ENCODE assay signal across 8 mouse cellular contexts in genomic region chrX:162717837-162718236, GRCm38 (mm10). TPM values are rescaled to one million over a fixed set of nuclear protein-coding genes. Genes with fewer than 3 reads are reported as not detected.
DNase-seq lines count a peak whose midpoint lies in the region; ATAC-seq and TF ChIP-seq lines count a peak whose summit lies in the region.

No protein-coding gene starts in this region.

- no peak overlapping the region for H3K9ac ChIP-seq in kidney, embryonic 14.5 days (ENCODE audit: low read depth, low read length)
- no peak overlapping the region for H3K9ac ChIP-seq in ES-E14 (ENCODE audit: insufficient read depth, low read depth, low read length, poor library complexity, severe bottlenecking)

- WGBS in kidney, embryonic 14.5 days: 39% methylated on average over 5 of the region's 5 CpGs
- WGBS in large intestine, adult 2 months: 35% methylated on average over 5 of the region's 5 CpGs

- H3K4me2 ChIP-seq in kidney, embryonic 14.5 days (replicated peaks; ENCODE audit: low read depth, low read length): no peak overlapping the region

- no peaks in the 10 kb centered on the region for H3K36me3 ChIP-seq in kidney, embryonic 14.5 days (ENCODE audit: control insufficient read depth, insufficient read depth, low read length)
- no peaks in the 10 kb centered on the region for H3K36me3 ChIP-seq in ES-E14 (ENCODE audit: control insufficient read depth, insufficient read depth, low read length, poor library complexity, severe bottlenecking)

- H3K27me3 ChIP-seq in kidney, embryonic 14.5 days (ENCODE audit: control insufficient read depth, insufficient read depth, low read length): no peaks in the 10 kb centered on the region

- in situ Hi-C loops in ES-E14 (cut with MboI; ENCODE audit: low sequenced_read_pairs in 2 of 2, unreplicated experiment in 2 of 2): loop anchor here in 1 of 2 experiments (25.0 kb wide), 1 partner anchor 206 kb away; no protein-coding TSS in a partner anchor

- H3K9me3 ChIP-seq in kidney, embryonic 14.5 days (ENCODE audit: control insufficient read depth, low read length): no peaks in the 10 kb centered on the region
- no peaks in the 10 kb centered on the region for H3K9me3 ChIP-seq in ES-E14 (ENCODE audit: control insufficient read depth, insufficient read depth, low read depth, low read length)

- no peak overlapping the region for H3K27ac ChIP-seq in kidney, embryonic 14.5 days (ENCODE audit: low read depth, low read length)
- no peak overlapping the region for H3K27ac ChIP-seq in ES-E14 (ENCODE audit: insufficient read depth, low read depth, low read length, poor library complexity, severe bottlenecking)

- ATAC-seq in kidney, embryonic 14.5 days (ENCODE audit: low FRiP score, low TSS enrichment): no peak
- peak; percentile 40; the same call in 1 of the 2 replicates for ATAC-seq in cerebellum, adult (ENCODE audit: insufficient number of reproducible peaks, low FRiP score, low TSS enrichment)

- H3K4me1 ChIP-seq in kidney, embryonic 14.5 days (ENCODE audit: control insufficient read depth, insufficient read depth, low read length): no peaks in the 10 kb centered on the region
- H3K4me1 ChIP-seq in ES-E14 (ENCODE audit: control insufficient read depth in 2 of 2, insufficient read depth in 2 of 2, low read length in 2 of 2, poor library complexity in 1 of 2): no peaks in the 10 kb centered on the region

- peak; percentile 23 for DNase-seq in kidney, adult 11 months
- DNase-seq in ES-E14 (ENCODE audit: low read depth, low spot score): peak; percentile 52
- DNase-seq in gastrocnemius, postnatal 10 days: peak; percentile 19
- peak; percentile 14 for DNase-seq in large intestine, adult 2 months (ENCODE audit: low read depth, low spot score)
- DNase-seq in mesoderm, embryonic 11.5 days (ENCODE audit: low read depth, low spot score): peak; percentile 59
- DNase-seq in thymus, postnatal 25 days: peak; percentile 60

- no peak overlapping the region for H3K4me3 ChIP-seq in kidney, embryonic 14.5 days (ENCODE audit: low read length)
- no peak overlapping the region for H3K4me3 ChIP-seq in ES-E14 (ENCODE audit: insufficient read depth in 1 of 2, low read depth in 1 of 2, low read length in 2 of 2, poor library complexity in 1 of 2, severe bottlenecking in 1 of 2)

TF ChIP-seq in ES-E14, 5 proteins besides CTCF, POLR2A, EP300 and RAD21:
- TF ChIP-seq HCFC1 (IDR thresholded peaks at IDR 0.05; ENCODE audit: borderline replicate concordance, insufficient read depth, low read length) (no peak), ZNF384 (IDR thresholded peaks at IDR 0.05; ENCODE audit: low read depth, low read length) (no peak), MAFK (IDR thresholded peaks at IDR 0.05; ENCODE audit: insufficient read depth, low read depth, low read length) (no peak), CHD2 (IDR thresholded peaks at IDR 0.05; ENCODE audit: low read depth, low read length) (no peak), ZC3H11A (IDR thresholded peaks at IDR 0.05; ENCODE audit: borderline replicate concordance, low read depth, low read length) (no peak)

RNA-seq across cellular contexts. Expression of gene Rbbp7, which starts 42.4 kb away (rescaled TPM):
- 462 and 531 TPM in 2 replicates for polyA plus RNA-seq in kidney, embryonic 14.5 days (2014; fragmentation: Nextera tagmentation; extraction: Ambion mirVana)
- 158 and 276 TPM in 2 replicates for total RNA-seq in ES-E14 (2012; rRNA removed)
- total RNA-seq in gastrocnemius, postnatal 10 days (2021): 100 to 1,000 TPM; 151 to 160 TPM
- polyA plus RNA-seq in large intestine, adult 2 months (2012; rRNA removed): 63.5 and 67.9 TPM in 2 replicates
